Mouse (Mus musculus): Measurements from ENCODE around the gene Gdpd2. TPM values are rescaled to one million over a fixed set of nuclear protein-coding genes. Genes with fewer than 3 reads are reported as not detected.
A peak's percentile ranks its signal among the peaks of the same experiment; 100 is the strongest.

Gene Gdpd2
- polyA plus RNA-seq, 1 experiment from 2014 or later, result 7.5 TPM

GRCm38 (mm10) chrX:100739443-100739842 is 9.8 kb downstream of the Gdpd2 start:
- H3K27me3 ChIP-seq, result peaks cover 6% of the 10 kb centered on the region
- TF ChIP-seq CTCF (IDR thresholded peaks at IDR 0.05), result no peak
- CTCF ChIA-PET, result interaction anchor here (0.6 to 1.0 kb wide), 2 partner anchors 87 to 117 kb away, joined by 3 to 4 read pairs; no protein-coding TSS in a partner anchor
- DNase-seq (ENCODE audit: low read depth, low spot score), result no peak
- POLR2A ChIA-PET, result interaction anchor here (0.7 kb wide), 1 partner anchor 56 kb away, joined by 4 read pairs; no protein-coding TSS in a partner anchor
- in situ Hi-C loops (cut with MboI; ENCODE audit: low pct_unique_long_range_greater_than_20kb), result loop anchor here (10.0 kb wide), 1 partner anchor 115 kb away; the partner anchor contains the start of genes Kif4 and Pdzd11
- ATAC-seq, result no peak

GRCm38 (mm10) chrX:100740785-100741184 is 11.1 kb downstream of the Gdpd2 start:
- CTCF ChIA-PET, result no interaction called here
- POLR2A ChIA-PET, result no interaction called here
- peaks cover 6% of the 10 kb centered on the region for H3K27me3 ChIP-seq
- ATAC-seq, result no peak
- in situ Hi-C loops (cut with MboI; ENCODE audit: low pct_unique_long_range_greater_than_20kb), result no loop called here
- no peak for DNase-seq (ENCODE audit: low read depth, low spot score)
- TF ChIP-seq CTCF (IDR thresholded peaks at IDR 0.05), result no peak

DNA sequence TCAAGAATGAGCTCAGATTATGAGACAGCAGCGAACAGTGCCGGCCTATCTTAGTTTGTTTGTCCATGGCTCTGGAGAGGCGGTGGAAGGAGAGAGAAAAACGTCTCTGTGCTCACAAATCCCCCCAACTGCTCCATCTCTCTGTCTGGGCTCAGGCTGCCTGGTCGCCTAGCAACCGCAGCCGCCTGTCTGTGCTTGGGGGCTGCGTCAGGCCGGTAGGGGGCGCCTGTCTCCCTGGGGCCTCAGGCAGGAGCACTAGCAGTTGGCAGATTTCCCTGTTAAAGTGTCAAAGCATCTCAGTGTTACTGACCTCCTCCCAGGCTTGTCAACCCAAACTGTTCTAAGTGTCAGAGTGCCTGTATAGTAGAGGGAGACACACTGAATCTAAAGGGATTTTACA is 12.3 kb downstream of the Gdpd2 start:
- in situ Hi-C loops (cut with MboI; ENCODE audit: low pct_unique_long_range_greater_than_20kb), result no loop called here
- no peak for DNase-seq (ENCODE audit: low read depth, low spot score)
- no peak for TF ChIP-seq CTCF (IDR thresholded peaks at IDR 0.05)
- CTCF ChIA-PET, result interaction anchor here (0.8 kb wide), 1 partner anchor 201 kb away, joined by 3 read pairs; no protein-coding TSS in a partner anchor
- ATAC-seq, result no peak
- POLR2A ChIA-PET, result no interaction called here
- H3K27me3 ChIP-seq, result peaks cover 10% of the 10 kb centered on the region

DNA sequence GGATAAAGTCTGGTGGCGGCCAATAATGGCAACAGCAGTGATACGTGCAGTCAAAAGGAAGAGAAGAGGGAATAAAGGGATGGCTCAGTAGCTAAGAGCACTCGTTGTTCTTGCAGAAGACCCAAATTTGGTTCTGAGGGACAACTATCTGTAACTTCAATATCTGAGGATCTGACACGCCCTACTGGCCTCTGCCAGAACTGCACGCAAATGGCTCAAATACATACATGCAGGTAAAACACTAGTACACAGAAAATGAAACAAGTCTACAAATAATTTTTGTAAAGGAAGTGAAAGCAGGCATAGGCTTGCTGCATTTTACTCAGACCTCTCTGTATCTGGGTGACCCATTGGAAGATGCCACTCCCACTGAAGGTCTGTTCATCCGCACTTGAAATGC is 36.2 kb downstream of the Gdpd2 start:
- ChIA-PET POLR2A (no interaction called here), CTCF (no interaction called here)
- TF ChIP-seq CTCF (IDR thresholded peaks at IDR 0.05), result no peak
- peaks cover 6% of the 10 kb centered on the region for H3K27me3 ChIP-seq
- in situ Hi-C loops (cut with MboI; ENCODE audit: low pct_unique_long_range_greater_than_20kb), result loop anchor here (10.0 kb wide), 1 partner anchor 59 kb away; no protein-coding TSS in a partner anchor
- no peak for ATAC-seq
- no peak for DNase-seq (ENCODE audit: low read depth, low spot score)

DNA sequence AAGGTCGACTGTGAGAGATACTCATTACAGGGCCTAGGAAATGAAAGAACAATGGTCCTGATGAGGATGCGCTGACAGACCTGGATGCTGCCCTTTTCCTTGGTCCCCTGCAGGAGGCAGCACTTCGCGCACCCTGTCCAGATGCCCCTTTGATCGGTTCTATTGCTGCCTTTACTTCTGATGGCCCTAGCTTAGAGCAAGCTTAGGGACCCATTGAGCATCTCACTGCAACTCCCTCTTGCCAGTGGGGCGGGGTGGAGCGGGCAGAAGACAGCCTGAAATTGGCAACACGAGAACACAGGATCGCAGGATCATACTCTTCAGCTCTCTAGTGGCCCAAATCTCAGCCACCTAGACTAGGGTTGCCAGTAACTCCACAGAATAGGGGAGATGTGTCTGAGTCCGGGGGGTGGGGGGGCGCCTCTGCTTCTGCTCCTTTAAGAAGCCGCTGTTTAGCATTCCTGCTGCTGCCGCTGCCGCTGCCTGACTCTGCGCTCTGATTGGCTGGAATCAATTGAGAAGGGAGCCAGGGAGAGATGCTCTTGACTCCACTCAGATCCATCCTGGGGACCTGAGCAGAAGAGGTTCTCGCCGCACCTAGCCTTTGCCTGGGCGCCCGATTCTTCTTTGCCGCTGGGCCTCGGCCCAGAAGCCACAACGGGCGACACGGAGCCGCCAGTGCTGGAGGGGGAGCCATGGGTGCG is 37.7 kb downstream of the Gdpd2 start, which contains the start of gene Dlg3:
Dlg3 (plus strand) TSS at position 542 of the 704 bp plus-strand sequence.
- CTCF ChIA-PET, result no interaction called here
- no peak for TF ChIP-seq CTCF (IDR thresholded peaks at IDR 0.05)
- no peak for DNase-seq (ENCODE audit: low read depth, low spot score)
- POLR2A ChIA-PET, result no interaction called here
- H3K27me3 ChIP-seq, result peaks cover 6% of the 10 kb centered on the region
- peak; percentile 65 for ATAC-seq
- in situ Hi-C loops (cut with MboI; ENCODE audit: low pct_unique_long_range_greater_than_20kb), result loop anchor here (10.0 kb wide), 1 partner anchor 57 kb away; no protein-coding TSS in a partner anchor

DNA sequence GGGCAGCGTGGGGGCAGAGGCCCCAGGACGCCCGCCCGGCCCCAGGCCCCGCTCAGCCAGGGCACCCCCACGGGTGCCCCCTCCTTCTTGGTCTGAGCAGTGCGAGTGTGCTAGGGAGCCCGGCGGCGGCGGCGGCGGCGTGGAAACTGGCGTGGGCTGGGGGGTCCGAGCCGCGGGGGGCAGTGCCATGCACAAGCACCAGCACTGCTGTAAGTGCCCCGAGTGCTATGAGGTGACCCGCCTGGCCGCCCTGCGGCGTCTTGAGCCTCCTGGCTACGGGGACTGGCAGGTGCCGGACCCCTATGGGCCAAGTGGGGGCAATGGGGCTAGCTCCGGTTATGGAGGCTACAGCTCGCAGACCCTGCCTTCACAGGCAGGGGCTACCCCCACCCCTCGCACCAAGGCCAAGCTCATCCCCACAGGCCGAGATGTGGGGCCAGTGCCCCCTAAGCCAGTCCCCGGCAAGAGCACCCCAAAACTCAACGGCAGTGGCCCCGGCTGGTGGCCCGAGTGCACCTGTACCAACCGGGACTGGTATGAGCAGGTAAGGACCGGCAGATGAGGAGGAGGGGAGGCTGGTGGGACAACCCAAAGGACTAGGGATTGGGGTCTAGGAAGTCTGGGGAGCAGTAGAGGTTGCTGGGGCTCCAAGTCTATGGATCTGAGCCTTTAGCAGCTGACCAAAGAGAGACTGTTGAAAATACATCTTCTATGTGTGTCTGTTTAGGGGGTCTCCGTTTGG is 38.4 kb downstream of the Gdpd2 start:
- POLR2A ChIA-PET, result no interaction called here
- TF ChIP-seq CTCF (IDR thresholded peaks at IDR 0.05), result no peak
- no peak for DNase-seq (ENCODE audit: low read depth, low spot score)
- H3K27me3 ChIP-seq, result peaks cover 6% of the 10 kb centered on the region
- ATAC-seq, result no peak
- CTCF ChIA-PET, result no interaction called here
- in situ Hi-C loops (cut with MboI; ENCODE audit: low pct_unique_long_range_greater_than_20kb), result loop anchor here (10.0 kb wide), 1 partner anchor 57 kb away; no protein-coding TSS in a partner anchor

DNA sequence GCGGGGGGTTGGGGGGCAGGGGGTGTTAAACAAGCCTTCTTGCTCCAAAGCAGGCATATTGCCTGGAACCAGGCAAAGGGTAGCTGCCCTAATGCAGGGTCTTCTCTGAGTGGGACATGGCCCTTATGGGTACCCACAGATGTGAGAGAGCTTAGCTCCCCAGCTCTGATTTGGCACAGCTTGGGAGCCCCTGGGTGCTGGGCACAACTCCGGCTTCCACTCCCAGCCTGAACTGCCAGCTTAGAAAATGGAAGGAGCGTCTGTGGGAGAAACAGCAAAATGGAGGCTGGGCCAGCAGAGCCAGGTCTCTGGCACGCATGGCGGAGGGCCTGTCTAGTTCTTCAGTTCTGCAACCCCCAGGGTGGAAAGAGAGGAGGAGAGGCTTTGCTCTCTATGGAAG is 39.6 kb downstream of the Gdpd2 start:
- ChIA-PET POLR2A (no interaction called here), CTCF (no interaction called here)
- no peak for DNase-seq (ENCODE audit: low read depth, low spot score)
- ATAC-seq, result no peak
- no peak for TF ChIP-seq CTCF (IDR thresholded peaks at IDR 0.05)
- peaks cover 6% of the 10 kb centered on the region for H3K27me3 ChIP-seq
- in situ Hi-C loops (cut with MboI; ENCODE audit: low pct_unique_long_range_greater_than_20kb), result loop anchor here (10.0 kb wide), 1 partner anchor 56 kb away; no protein-coding TSS in a partner anchor

DNA sequence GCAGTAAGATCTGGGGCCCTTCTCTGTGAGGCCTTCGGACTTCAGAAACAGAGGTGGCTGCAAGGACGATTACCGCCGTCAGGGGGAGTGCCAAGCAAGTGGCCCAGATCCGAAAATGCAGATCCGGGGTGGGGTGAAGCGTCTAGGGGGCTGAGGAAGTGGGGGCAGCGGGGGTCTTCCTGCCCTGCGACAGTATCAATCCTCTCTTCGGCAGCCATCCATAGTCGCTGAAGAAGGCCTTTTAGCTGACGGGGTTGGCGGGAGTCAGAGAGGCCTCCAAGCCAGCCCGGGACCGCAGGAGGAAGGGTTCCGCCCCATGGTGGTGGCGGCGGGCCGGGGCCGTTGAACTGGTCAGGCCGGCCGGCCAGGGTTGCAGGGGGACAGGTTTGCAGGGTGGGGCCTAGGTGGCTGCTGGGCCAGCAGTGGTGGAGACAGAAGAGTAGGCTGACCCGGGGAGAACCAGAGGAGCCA is 44.7 kb downstream of the Gdpd2 start:
- TF ChIP-seq CTCF (IDR thresholded peaks at IDR 0.05), result no peak
- DNase-seq (ENCODE audit: low read depth, low spot score) (no peak), ATAC-seq (no peak)
- no peaks in the 10 kb centered on the region for H3K27me3 ChIP-seq
- POLR2A ChIA-PET, result no interaction called here
- CTCF ChIA-PET, result no interaction called here
- in situ Hi-C loops (cut with MboI; ENCODE audit: low pct_unique_long_range_greater_than_20kb), result loop anchor here (10.0 kb wide), 1 partner anchor 170 kb away; no protein-coding TSS in a partner anchor

GRCm38 (mm10) chrX:100775405-100775804 is 45.7 kb downstream of the Gdpd2 start:
- no peaks in the 10 kb centered on the region for H3K27me3 ChIP-seq
- DNase-seq (ENCODE audit: low read depth, low spot score) (no peak), ATAC-seq (no peak)
- in situ Hi-C loops (cut with MboI; ENCODE audit: low pct_unique_long_range_greater_than_20kb), result loop anchor here (10.0 kb wide), 1 partner anchor 169 kb away; no protein-coding TSS in a partner anchor
- TF ChIP-seq CTCF (IDR thresholded peaks at IDR 0.05), result no peak
- ChIA-PET POLR2A (no interaction called here), CTCF (no interaction called here)

DNA sequence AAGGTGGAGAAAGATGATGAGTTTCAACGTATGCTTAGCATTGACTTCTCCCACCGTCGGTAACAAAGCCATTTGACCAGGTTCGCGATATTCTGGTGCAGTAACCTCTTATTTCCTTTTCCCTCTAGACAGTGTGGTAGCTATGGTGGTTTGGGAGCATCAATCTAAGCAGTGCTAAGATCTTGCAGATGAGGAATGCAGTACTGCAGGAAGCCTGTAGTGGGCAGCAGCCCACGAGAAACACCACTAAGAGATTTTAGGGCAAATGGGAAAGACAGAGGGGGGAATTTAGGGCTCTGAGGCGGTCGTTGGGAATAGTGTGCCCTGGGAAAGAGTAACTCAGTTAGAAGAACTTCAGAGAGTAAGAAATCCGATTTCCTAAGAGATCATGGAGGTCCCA is 46.8 kb downstream of the Gdpd2 start:
- no peaks in the 10 kb centered on the region for H3K27me3 ChIP-seq
- ATAC-seq (peak; percentile 44), DNase-seq (ENCODE audit: low read depth, low spot score) (no peak)
- ChIA-PET CTCF (no interaction called here), POLR2A (no interaction called here)
- TF ChIP-seq CTCF (IDR thresholded peaks at IDR 0.05), result no peak
- in situ Hi-C loops (cut with MboI; ENCODE audit: low pct_unique_long_range_greater_than_20kb), result loop anchor here (10.0 kb wide), 1 partner anchor 168 kb away; no protein-coding TSS in a partner anchor

All from Patski (cell line).